In genomic region chr4:133631769-133632411, GRCm38 (mm10) we compare ENCODE assay signal across 8 mouse cellular contexts. TPM values are rescaled to one million over a fixed set of nuclear protein-coding genes. Genes with fewer than 3 reads are reported as not detected.
A peak's percentile ranks its signal among the peaks of the same experiment; 100 is the strongest.
DNase-seq lines count a peak whose midpoint lies in the region; ATAC-seq and TF ChIP-seq lines count a peak whose summit lies in the region.

No protein-coding gene starts in this region.

- H3K4me3 ChIP-seq in layer of hippocampus, adult 2 months = peak overlapping the region; percentile 72
- peak overlapping the region; percentile 77 for H3K4me3 ChIP-seq in embryonic facial prominence, embryonic 15.5 days (replicated peaks)
- peak overlapping the region; percentile 90 for H3K4me3 ChIP-seq in hindbrain, postnatal 0 days (ENCODE audit: low read length)
- H3K4me3 ChIP-seq in liver, embryonic 15.5 days (replicated peaks) = peak overlapping the region; percentile 73
- peak overlapping the region; percentile 77 for H3K4me3 ChIP-seq in small intestine, adult 2 months (ENCODE audit: low read depth, low read length)

- H3K4me1 ChIP-seq in embryonic facial prominence, embryonic 15.5 days = peaks cover 25% of the 10 kb centered on the region
- peaks cover 19% of the 10 kb centered on the region for H3K4me1 ChIP-seq in hindbrain, postnatal 0 days (ENCODE audit: insufficient read depth, low read length)
- H3K4me1 ChIP-seq in liver, embryonic 15.5 days (replicated peaks) = peaks cover 33% of the 10 kb centered on the region
- H3K4me1 ChIP-seq in small intestine, adult 2 months (ENCODE audit: control insufficient read depth, insufficient read depth, insufficient read length, low read length) = peaks cover 17% of the 10 kb centered on the region

- H3K27me3 ChIP-seq in embryonic facial prominence, embryonic 15.5 days = no peaks in the 10 kb centered on the region
- no peaks in the 10 kb centered on the region for H3K27me3 ChIP-seq in hindbrain, postnatal 0 days (ENCODE audit: insufficient read depth, low read length)
- no peaks in the 10 kb centered on the region for H3K27me3 ChIP-seq in liver, embryonic 15.5 days
- H3K27me3 ChIP-seq in small intestine, adult 2 months (ENCODE audit: control insufficient read depth, insufficient read depth, low read length) = no peaks in the 10 kb centered on the region

- peak overlapping the region; percentile 75 for H3K4me2 ChIP-seq in embryonic facial prominence, embryonic 15.5 days (replicated peaks)
- peak overlapping the region; percentile 89 for H3K4me2 ChIP-seq in hindbrain, postnatal 0 days (ENCODE audit: low read depth, low read length)
- H3K4me2 ChIP-seq in liver, embryonic 15.5 days = peak overlapping the region; percentile 94

- peaks cover 2% of the 10 kb centered on the region; the same call in 1 of the 2 replicates for H3K36me3 ChIP-seq in embryonic facial prominence, embryonic 15.5 days
- no peaks in the 10 kb centered on the region for H3K36me3 ChIP-seq in hindbrain, postnatal 0 days (ENCODE audit: insufficient read depth, low read length)
- peaks cover 2% of the 10 kb centered on the region; the same call in 1 of the 2 replicates for H3K36me3 ChIP-seq in liver, embryonic 15.5 days (replicated peaks)
- peaks cover 3% of the 10 kb centered on the region; the same call in 1 of the 2 replicates for H3K36me3 ChIP-seq in small intestine, adult 2 months (ENCODE audit: control insufficient read depth, insufficient read depth, low read length)

- no peak for TF ChIP-seq CTCF in layer of hippocampus, adult 2 months (conservative IDR thresholded peaks at IDR 0.05)
- TF ChIP-seq CTCF in hindbrain, postnatal 0 days (IDR thresholded peaks at IDR 0.05; ENCODE audit: low read depth) = no peak
- TF ChIP-seq CTCF in small intestine, adult 2 months (IDR thresholded peaks at IDR 0.05; ENCODE audit: extremely low read depth, insufficient read length, insufficient replicate concordance, low read depth, low read length) = no peak

- no peak; the same call in 1 of the 2 replicates for TF ChIP-seq POLR2A in small intestine, adult 2 months (IDR thresholded peaks at IDR 0.05; ENCODE audit: low read depth, low read length)

- peak overlapping the region; percentile 96 for H3K9ac ChIP-seq in embryonic facial prominence, embryonic 15.5 days
- peak overlapping the region; percentile 91 for H3K9ac ChIP-seq in hindbrain, postnatal 0 days (replicated peaks; ENCODE audit: low read length)
- H3K9ac ChIP-seq in liver, embryonic 15.5 days = peak overlapping the region; percentile 85

- no peak for ATAC-seq in embryonic facial prominence, embryonic 15.5 days (ENCODE audit: insufficient number of reproducible peaks, low FRiP score, low TSS enrichment, low read depth)
- no peak for ATAC-seq in hindbrain, postnatal 0 days
- no peak for ATAC-seq in liver, embryonic 15.5 days (ENCODE audit: insufficient read depth)

- 32% methylated on average over 9 of the region's 9 CpGs for WGBS in embryonic facial prominence, embryonic 15.5 days
- 27% methylated on average over 9 of the region's 9 CpGs for WGBS in hindbrain, postnatal 0 days
- WGBS in liver, embryonic 15.5 days (ENCODE audit: insufficient replicate concordance) = 40% methylated on average over 9 of the region's 9 CpGs
- WGBS in small intestine, adult 2 months = 22% methylated on average over 9 of the region's 9 CpGs

- DNase-seq in layer of hippocampus, adult 2 months (ENCODE audit: low spot score in 2 of 2) = no peak
- DNase-seq in layer of hippocampus, postnatal 25 days (ENCODE audit: extremely low spot score in 1 of 2, low spot score in 1 of 2) = no peak
- DNase-seq in hindbrain, postnatal 0 days (ENCODE audit: low spot score) = no peak
- DNase-seq in embryo, embryonic 10.5 days (ENCODE audit: low spot score) = no peak
- no peak for DNase-seq in urinary bladder, adult 18-20 months (ENCODE audit: low spot score in 2 of 2)

- peak overlapping the region; percentile 84 for H3K27ac ChIP-seq in layer of hippocampus, adult 2 months
- peak overlapping the region; percentile 76; the same call in 1 of the 2 replicates for H3K27ac ChIP-seq in embryonic facial prominence, embryonic 15.5 days (replicated peaks)
- 0 out of 2 replicates have a peak overlapping the region, but pooled peaks have one; percentile 82 for H3K27ac ChIP-seq in hindbrain, postnatal 0 days
- no peak overlapping the region for H3K27ac ChIP-seq in liver, embryonic 15.5 days (replicated peaks)
- H3K27ac ChIP-seq in small intestine, adult 2 months (ENCODE audit: insufficient read depth, low read depth, low read length) = peak overlapping the region; percentile 68; the same call in 1 of the 2 replicates

- no peaks in the 10 kb centered on the region for H3K9me3 ChIP-seq in embryonic facial prominence, embryonic 15.5 days (replicated peaks)
- H3K9me3 ChIP-seq in hindbrain, postnatal 0 days (ENCODE audit: low read length) = no peaks in the 10 kb centered on the region
- H3K9me3 ChIP-seq in liver, embryonic 15.5 days (replicated peaks) = no peaks in the 10 kb centered on the region

RNA-seq across cellular contexts. Expression of gene Zdhhc18, which starts 18.1 kb away (rescaled TPM):
- total RNA-seq in layer of hippocampus, adult 2 months (2021) = 10 to 100 TPM; 37.1 to 38.0 TPM
- 10 to 100 TPM; 33.6 to 39.8 TPM for total RNA-seq in layer of hippocampus, postnatal 25 days (2021)
- polyA plus RNA-seq in embryonic facial prominence, embryonic 15.5 days (2015; fragmentation: Nextera tagmentation; extraction: Ambion mirVana) = 4.6 and 5.4 TPM in 2 replicates
- total RNA-seq in hindbrain, postnatal 0 days (2014; rRNA removed) = 17.4 and 22.6 TPM in 2 replicates
- 8.2 and 10.2 TPM in 2 replicates for polyA plus RNA-seq in hindbrain, postnatal 0 days (2015; fragmentation: Nextera tagmentation; extraction: Ambion mirVana)
- 1.2 and 1.9 TPM in 2 replicates for polyA plus RNA-seq in liver, embryonic 15.5 days (2015; fragmentation: Nextera tagmentation; extraction: Ambion mirVana)
- polyA plus RNA-seq in small intestine, adult 2 months (2012; rRNA removed) = 18.7 and 36.7 TPM in 2 replicates

RNA-seq across cellular contexts. Expression of gene Sfn, which starts 29.9 kb away (rescaled TPM):
- total RNA-seq in layer of hippocampus, adult 2 months (2021) = 1 to 10 TPM; 1.6 to 1.8 TPM
- total RNA-seq in layer of hippocampus, postnatal 25 days (2021) = 1 to 10 TPM; 1.5 to 1.9 TPM
- polyA plus RNA-seq in embryonic facial prominence, embryonic 15.5 days (2015; fragmentation: Nextera tagmentation; extraction: Ambion mirVana) = 347 and 362 TPM in 2 replicates
- total RNA-seq in hindbrain, postnatal 0 days (2014; rRNA removed) = 1.1 and 2.8 TPM in 2 replicates
- 1.2 and 1.4 TPM in 2 replicates for polyA plus RNA-seq in hindbrain, postnatal 0 days (2015; fragmentation: Nextera tagmentation; extraction: Ambion mirVana)
- 0.47 and 0.69 TPM in 2 replicates for polyA plus RNA-seq in liver, embryonic 15.5 days (2015; fragmentation: Nextera tagmentation; extraction: Ambion mirVana)
- polyA plus RNA-seq in small intestine, adult 2 months (2012; rRNA removed) = 175 and 423 TPM in 2 replicates

RNA-seq across cellular contexts. Expression of gene Pigv, which starts 40.6 kb away (rescaled TPM):
- 1 to 10 TPM; 9.1 to 9.7 TPM for total RNA-seq in layer of hippocampus, adult 2 months (2021)
- total RNA-seq in layer of hippocampus, postnatal 25 days (2021) = 1 to 10 TPM; 7.9 to 9.6 TPM
- polyA plus RNA-seq in embryonic facial prominence, embryonic 15.5 days (2015; fragmentation: Nextera tagmentation; extraction: Ambion mirVana) = 16.2 and 17.6 TPM in 2 replicates
- 11.3 and 13.4 TPM in 2 replicates for total RNA-seq in hindbrain, postnatal 0 days (2014; rRNA removed)
- 13.0 and 14.0 TPM in 2 replicates for polyA plus RNA-seq in hindbrain, postnatal 0 days (2015; fragmentation: Nextera tagmentation; extraction: Ambion mirVana)
- 5.5 and 6.3 TPM in 2 replicates for polyA plus RNA-seq in liver, embryonic 15.5 days (2015; fragmentation: Nextera tagmentation; extraction: Ambion mirVana)
- 6.0 and 8.9 TPM in 2 replicates for polyA plus RNA-seq in small intestine, adult 2 months (2012; rRNA removed)

RNA-seq across cellular contexts. Expression of gene Gpn2, which starts 47.7 kb away (rescaled TPM):
- 10 to 100 TPM; 10.7 to 11.6 TPM for total RNA-seq in layer of hippocampus, adult 2 months (2021)
- 10 to 100 TPM; 10.0 to 10.2 TPM for total RNA-seq in layer of hippocampus, postnatal 25 days (2021)
- polyA plus RNA-seq in embryonic facial prominence, embryonic 15.5 days (2015; fragmentation: Nextera tagmentation; extraction: Ambion mirVana) = 19.2 and 24.9 TPM in 2 replicates
- total RNA-seq in hindbrain, postnatal 0 days (2014; rRNA removed) = 20.0 and 32.2 TPM in 2 replicates
- polyA plus RNA-seq in hindbrain, postnatal 0 days (2015; fragmentation: Nextera tagmentation; extraction: Ambion mirVana) = 16.9 and 18.6 TPM in 2 replicates
- polyA plus RNA-seq in liver, embryonic 15.5 days (2015; fragmentation: Nextera tagmentation; extraction: Ambion mirVana) = 8.6 and 10.8 TPM in 2 replicates
- 40.7 and 77.8 TPM in 2 replicates for polyA plus RNA-seq in small intestine, adult 2 months (2012; rRNA removed)

RNA-seq across cellular contexts. Expression of gene Gpatch3, which starts 57.3 kb away (rescaled TPM):
- 10 to 100 TPM in 1 of 2 experiments, 1 to 10 TPM in 1; 6.5 to 10.3 TPM for total RNA-seq in layer of hippocampus, adult 2 months (2021)
- 1 to 10 TPM; 8.2 to 9.5 TPM for total RNA-seq in layer of hippocampus, postnatal 25 days (2021)
- 7.1 and 7.7 TPM in 2 replicates for polyA plus RNA-seq in embryonic facial prominence, embryonic 15.5 days (2015; fragmentation: Nextera tagmentation; extraction: Ambion mirVana)
- total RNA-seq in hindbrain, postnatal 0 days (2014; rRNA removed) = 8.3 and 8.8 TPM in 2 replicates
- polyA plus RNA-seq in hindbrain, postnatal 0 days (2015; fragmentation: Nextera tagmentation; extraction: Ambion mirVana) = 6.1 and 6.3 TPM in 2 replicates
- polyA plus RNA-seq in liver, embryonic 15.5 days (2015; fragmentation: Nextera tagmentation; extraction: Ambion mirVana) = 3.8 and 4.9 TPM in 2 replicates
- polyA plus RNA-seq in small intestine, adult 2 months (2012; rRNA removed) = 4.1 and 7.3 TPM in 2 replicates

Comparison
In these comparisons a context has a peak if more than half of its experiments do, and no peak if none do; other contexts are left out.
1. RNA of gene Sfn, which starts 29.9 kb away (polyA plus RNA-seq): 175 to 423 TPM in small intestine, adult 2 months and 347 to 362 TPM in embryonic facial prominence, embryonic 15.5 days; 1.2 to 1.4 TPM in hindbrain, postnatal 0 days and 0.47 to 0.69 TPM in liver, embryonic 15.5 days; every median in the first group is over 10 times any median in the second.
2. Peak in every context shown above with its lines, with median percentiles within 50 percentile points of each other: H3K4me3 ChIP-seq, H3K4me2 ChIP-seq and H3K9ac ChIP-seq.